Mouse (Mus musculus) spleen, postnatal 4 days (tissue): ENCODE results near the gene Ppid.
A peak's percentile ranks its signal among the peaks of the same experiment; 100 is the strongest.
"Not testable (repeated sequence)": the region's sequence is repeated elsewhere in the genome, so short reads cannot be mapped to it uniquely, and the experiment has no call there.

Source experiments
- DNase-seq, 2 experiments: peaks; one replicate each; pipeline ENCODE4 v3.0.0; 2022; ENCODE audit warnings: low spot score in 2 of 2

Ppid gene

DNA sequence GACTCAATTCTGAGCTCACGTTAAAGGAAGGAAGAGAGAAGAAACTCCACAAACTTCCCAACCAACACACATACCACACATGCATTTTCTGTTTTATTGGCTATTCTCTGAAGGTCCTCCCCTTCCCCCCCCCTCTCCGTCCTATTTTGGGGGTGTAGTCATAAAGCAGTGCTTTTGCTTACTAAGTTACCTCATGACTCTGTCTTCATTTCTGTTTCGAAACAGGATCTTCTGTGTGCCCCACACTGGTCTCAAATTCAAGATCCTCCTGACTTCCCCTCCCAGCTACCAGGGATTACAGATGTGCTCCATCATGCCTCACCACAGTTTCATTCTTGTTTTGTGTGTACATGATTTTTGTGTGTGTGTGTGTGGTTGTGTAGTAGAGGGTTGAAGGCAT, 18.7 kb upstream of the Ppid start:
- DNase-seq, result no peak

DNA sequence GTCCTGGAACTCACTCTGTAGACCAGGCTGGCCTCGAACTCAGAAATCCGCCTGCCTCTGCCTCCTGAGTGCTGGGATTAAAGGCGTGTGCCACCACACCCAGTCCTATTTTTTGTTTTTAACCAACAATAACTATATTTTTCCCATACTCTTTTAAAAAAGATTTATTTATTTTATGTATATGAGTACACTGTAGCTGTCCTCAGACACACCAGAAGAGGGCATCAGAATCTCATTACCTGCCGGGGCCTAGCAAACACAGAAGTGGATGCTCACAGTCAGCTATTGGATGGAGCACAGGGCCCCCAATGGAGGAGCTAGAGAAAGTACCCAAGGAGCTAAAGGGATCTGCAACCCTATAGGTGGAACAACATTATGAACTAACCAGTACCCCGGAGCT, 17.8 kb upstream of the Ppid start:
- not testable (repeated sequence) for DNase-seq

DNA sequence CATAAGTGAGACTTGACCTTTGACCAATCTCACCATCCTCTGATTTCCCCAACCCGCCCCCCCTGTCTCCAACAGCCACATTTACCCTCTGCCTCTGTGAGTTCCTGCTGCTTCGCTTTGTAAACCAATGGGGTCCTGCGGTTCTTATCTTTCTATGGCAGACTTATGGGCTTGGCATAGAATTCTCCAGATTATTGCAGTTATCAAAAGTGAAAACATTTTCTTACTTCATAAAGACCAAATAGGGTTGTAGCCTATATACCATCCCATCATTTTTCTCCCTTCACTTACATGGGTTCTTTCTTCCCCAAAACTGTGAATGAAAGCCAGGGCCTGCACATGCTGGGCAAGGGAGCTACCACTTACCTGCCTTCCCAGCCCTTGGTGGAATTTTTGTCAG, 16.8 kb upstream of the Ppid start:
- no peak for DNase-seq

DNA sequence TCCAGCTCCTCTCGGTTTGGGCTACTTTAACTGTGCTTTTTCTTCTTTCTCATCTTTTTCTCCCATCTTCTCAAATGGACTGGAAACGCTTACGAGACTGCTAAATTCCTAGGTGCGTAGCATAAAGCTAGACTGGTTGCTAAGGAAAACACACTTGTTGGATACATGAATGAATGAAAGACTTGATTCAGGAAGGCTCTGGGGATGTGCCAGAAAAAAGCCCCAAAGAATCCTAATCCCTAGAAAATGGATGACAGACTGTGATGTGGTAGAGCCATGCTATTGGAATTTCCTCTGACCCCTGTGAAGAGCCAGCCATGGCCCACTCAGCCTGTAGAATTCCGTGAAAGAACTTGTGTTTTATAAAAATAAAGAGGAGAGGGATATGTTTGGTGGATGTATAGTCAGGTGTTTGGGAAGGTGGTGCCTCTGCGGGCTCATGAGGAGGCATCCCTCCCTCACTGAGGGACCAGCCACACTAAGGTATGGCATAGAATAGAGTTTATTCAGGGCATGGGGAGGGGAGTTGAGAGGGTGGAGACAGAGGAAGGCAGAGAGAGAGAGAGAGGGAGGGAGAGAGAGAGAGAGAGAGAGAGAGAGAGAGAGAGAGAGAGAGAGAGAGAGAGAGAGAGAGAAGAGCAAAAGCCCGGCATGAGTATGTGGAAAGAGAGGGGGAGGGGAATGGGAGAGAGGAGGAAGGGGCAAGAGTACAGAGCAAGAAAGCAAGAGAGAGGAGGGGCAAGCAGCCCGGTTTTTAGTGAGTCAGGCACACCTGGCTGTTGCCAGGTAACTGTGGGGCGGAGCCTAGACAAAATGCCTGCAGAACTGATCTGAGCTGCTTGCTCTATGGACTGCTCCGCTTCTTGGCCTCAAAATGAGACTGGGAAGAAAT, 15.3 kb upstream of the Ppid start:
- DNase-seq, result no peak

DNA sequence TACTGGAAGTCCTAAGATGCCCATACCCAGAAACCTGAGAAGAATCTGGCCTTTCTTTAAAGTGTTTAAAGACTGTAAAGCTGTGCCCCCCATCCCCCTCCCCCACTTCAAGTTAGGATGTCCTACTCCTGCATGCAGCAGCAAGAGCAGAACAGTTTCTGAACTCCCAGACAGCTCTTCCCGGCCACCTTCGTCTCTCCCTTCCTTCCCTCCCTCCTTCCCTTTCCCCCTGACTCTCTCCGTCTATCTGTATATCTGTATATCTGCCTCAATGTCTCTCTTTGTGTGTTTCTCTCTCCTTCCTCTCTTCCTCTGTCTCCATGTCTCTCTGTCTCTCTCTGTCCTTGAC, 14.7 kb upstream of the Ppid start:
- DNase-seq, result no peak

DNA sequence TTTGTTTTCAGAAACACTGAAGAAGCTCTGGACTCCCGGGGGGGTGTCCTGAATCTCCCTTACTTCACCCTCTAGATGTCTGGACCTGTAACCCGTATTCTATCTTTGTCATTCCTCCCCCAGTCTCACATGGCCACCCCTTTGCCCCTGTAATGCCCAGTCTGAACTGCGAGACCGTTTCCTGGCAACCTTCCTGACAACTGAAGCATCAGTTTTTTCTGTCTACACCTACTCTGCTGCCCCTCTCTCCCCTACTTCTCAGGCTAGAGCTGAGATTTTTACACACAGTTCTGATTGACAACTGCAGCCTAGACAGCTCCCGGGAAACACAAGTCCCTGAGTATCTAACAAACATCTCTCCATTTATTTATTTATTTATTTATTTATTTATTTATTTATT, 14.3 kb upstream of the Ppid start:
- no peak for DNase-seq

DNA sequence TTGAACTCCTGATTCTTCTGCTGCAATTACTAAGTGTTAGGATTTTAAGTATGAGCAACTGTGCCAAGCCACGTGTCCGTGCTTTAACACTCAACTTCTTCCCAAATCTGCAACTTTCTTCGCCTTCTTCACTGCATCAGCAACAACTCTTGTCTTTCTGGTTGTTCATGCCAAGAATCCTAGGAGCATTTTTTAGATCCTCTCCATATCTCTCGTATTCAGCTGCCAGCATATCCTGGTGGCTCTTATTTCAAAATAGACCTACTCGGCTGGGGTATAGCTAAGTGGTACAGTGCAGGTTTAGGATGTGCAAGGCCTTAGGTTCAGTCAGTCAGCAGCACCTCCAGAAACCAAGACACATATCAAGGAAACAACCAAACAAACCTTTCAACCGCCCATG, 13.5 kb upstream of the Ppid start:
- no peak for DNase-seq

DNA sequence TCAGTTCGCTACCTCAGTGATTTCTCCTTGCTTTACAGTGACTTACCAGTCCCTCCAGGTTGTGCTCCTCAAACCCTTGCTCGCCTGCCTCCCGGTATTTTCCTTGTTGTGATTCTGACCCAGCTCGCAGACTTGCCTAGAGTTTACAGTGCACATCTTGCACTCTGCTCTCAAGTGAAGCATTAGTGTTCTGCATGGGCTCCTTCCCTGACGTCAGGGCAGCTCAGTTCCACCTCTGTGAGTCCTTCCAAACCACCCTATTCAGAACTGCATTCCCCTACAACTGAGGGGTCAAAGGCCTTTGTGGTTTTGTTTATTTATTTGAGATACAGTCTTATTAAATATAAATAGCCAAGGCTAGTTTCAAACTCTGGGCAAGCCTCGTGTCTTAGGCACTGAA, 13.0 kb upstream of the Ppid start:
- no peak for DNase-seq

DNA sequence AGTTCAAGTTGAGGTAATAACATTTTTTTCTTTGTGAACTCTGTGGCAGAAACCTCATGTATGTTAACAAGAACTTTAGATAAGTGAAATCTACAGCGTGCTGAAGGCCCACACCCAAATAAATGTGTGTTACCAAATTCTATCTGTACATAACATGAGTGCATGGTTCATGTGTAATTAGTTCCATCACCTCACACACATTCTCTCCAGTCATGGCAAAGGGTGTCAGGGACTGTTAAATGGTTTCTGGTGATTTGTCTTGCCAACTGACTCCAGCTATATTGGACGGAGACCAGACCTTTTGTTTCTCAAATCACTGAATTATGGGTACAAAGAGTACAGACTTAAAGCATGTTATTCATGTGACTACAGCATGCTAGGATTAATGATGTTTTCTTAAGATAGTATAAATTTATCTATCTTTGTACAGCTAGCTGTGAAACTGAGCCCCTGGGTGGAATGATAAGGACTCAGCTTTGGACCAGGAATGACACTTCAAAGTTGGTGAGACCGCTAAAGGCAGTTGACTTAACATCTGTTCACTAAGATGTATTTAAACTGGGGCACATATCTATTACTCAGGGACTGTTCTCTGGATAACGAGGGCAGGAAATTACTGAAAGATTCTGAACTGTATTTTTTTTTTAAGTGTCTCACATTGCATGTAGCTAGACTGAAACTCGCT, 11.1 kb upstream of the Ppid start:
- peak in 1 of 2 experiments; percentile 50 for DNase-seq

DNA sequence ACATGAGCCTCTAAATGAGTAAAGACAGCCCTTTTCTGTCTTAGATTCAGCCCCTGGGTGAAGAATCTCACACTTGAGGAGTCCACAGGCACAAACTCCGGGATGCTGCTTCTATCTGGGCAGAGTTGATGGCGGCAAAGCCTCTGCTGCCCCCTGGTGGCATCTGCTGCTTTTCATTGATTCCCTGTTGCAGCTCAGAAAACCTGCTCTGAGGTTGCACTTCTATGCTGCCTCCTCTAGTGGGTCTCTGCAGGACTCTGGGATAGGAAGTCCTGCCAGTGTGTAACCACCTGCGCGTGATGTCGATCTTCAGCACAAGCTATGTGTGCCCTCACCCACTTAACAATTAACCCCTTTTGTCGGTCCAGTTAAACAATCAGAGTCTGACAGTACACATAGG, 4.3 kb upstream of the Ppid start:
- DNase-seq, result peak; percentile 88 to 95

DNA sequence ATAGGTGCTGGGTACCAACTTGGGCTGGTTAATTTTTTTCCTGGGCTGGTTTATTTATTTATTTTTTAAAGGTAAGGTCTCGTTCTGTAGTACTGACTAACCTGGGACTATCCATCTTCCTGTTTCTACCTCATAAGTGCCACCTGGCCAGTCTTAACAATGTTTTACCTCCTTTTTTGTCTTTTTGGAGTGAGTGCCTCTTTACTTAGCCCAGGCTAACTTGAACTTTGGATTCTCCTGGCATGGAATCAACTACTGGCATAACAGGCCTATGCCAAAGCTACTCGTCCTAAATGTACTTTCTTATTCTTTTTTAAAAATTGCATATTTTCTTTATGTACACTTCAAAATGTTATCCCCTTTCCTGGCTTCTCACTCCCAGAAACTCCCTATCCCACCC, 1.5 kb upstream of the Ppid start:
- DNase-seq, result no peak

DNA sequence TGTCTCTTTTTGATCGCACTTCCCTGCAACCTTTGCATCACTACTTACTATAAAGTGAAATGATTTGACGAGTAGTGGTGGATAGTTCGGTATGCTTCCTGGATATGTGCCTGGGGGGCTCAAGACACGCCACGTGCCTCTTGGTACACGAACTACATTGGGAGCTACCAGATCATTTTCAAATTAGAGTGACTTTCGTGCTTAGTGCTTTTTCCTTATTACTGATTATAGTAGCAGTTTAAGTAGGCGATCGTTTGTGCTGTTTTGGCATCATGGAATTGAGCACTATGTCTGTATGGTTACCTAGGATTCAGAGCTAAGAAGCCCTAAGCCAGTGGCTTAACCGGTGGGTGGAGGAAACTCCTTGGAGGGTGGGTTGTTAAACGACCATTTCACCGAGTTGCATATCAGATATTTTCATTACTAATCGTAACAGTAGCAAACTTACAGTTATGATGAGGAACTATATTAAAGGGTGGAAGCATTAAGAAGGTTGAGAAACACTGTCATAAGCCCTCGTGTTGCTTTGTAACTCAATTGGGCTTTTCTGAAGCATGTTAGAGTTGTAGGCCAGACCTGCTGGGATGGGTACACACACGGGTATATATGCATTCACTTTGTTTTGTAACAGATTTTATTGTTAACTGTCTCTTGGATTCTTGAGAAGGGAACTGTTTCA, 790 bp downstream of the Ppid start:
- DNase-seq, result no peak

DNA sequence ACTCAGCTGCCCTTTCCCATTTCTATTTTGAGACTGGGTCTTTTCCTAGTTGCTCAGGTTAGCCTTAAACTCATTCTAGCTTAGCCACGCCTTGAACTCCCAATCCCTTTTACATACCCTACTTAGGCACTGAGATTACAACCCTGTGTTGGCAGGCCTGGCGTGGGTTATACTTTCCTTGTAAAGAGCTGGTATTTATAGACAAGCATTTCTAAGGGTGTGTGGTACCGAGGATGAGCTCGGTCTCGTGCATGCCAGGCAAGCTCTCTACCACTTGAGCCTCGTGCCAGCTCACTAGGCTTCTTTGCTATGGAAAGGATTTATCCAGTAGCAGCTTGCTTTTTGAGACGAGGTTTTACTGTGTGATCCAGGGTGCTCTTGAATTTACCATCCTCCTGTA, 4.3 kb downstream of the Ppid start:
- DNase-seq, result no peak

DNA sequence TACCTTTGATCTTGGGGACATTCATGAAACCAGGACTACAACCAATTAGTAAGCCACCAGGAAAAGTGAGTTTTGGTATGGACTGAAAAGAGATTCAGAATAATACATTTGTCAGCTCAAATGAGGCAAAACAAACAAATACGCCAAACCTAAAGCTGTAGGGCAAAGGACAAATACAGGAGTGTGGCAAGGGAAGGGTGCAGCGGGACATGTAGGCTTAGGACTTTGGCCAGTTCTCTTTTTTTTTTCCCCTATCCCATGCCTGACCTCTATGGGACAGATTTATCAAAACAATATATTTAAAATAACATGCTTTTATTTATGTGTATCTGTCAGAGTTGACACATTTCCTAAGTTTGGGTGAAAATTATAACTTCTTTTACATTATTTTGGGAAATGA, 18.7 kb downstream of the Ppid start:
- no peak for DNase-seq

DNA sequence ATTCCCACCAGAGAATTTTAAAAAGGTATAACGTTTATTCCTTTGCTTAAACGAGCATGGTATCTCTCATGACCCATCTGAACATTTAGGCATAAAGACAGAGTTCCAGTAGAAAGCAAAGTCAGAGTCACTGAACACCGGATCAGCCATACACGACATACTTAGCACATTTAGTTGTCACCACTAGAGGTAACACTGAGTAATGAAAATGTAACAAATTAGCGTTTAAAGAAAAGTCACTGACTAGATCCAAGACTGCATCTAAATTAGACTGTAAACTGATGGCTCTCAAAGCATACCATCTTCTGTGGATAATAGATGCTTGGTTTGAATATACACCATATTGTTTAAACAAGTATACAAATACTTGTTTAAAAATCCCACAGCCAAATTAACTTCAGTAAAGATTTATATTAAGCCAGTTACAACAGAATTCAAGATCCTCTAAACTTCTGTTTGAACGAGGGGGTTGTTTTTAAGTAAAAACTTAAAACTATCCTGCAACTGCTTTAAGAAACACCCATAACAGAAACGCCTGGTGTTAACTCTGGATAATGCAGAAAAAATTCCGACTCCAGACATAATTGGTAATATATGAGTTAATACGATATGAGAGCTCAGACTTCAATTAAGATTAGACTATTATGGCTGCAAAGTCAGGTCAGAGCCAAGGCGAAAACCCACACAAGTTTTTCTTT, 36.5 kb downstream of the Ppid start:
- DNase-seq, result no peak

DNA sequence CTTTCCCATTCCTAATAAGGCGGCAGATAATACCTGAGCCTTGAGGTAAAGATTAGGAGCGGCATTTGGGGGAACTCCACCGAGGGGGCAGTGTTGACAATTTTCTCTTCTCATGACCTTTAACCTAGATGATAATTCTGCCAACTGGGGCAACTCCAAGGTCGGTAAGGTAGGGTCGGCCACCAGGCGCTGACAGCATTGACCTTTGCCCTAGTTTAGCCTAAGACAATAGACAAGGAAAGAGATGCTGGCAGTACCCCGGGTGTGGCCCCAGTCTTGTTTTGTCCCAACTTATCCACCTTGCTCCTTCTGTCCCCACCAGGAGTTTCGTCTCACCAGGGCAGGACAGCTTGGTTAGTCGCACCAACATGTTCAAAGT, 37.0 kb downstream of the Ppid start:
- no peak for DNase-seq

DNA sequence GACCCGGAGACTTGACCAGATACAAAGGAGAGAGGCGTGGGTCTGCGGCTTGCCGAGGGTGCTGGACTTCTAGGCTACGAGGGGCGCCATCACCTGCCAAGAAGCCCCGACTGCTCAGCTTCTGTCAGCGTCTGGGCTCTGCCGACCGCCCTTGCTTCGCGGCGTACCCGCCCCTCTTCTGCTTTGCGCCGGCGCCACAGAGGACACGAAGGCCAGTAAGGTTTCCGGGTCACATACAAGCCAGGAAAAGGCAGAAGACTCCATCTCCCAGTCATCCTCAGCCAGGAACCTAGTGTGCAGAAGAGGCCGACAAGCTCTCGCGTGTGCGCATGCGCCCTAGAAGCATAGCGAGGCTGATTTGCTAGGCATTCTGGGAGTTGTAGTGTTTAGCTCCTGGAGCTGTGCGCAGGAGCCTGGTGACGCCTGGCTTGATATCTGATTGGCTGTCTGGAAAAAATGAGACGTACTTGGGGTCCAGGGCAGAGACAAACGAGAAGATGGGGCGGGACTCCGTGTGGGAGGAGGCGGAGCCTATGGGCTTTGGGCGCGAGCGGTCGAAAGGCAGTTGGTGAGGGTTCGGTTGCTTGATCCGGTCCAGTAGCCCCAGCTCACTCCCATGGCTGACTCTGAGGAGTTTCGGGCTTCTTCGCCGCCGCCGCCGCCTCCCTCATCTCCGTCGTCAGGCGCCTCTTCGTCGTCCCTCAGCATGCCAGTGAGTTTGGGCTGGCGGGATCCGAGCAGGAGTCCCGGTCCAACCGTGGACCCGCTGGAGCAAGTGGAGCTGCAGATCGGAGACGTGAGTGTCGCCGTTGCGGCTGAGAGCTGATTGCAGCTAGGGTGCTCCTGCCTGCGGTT, 37.6 kb downstream of the Ppid start, which contains the start of gene 4930579G24Rik:
TSS of gene 4930579G24Rik (plus strand) at position 519 of the 855 bp plus-strand sequence.
- peak; percentile 93 to 94 for DNase-seq

DNA sequence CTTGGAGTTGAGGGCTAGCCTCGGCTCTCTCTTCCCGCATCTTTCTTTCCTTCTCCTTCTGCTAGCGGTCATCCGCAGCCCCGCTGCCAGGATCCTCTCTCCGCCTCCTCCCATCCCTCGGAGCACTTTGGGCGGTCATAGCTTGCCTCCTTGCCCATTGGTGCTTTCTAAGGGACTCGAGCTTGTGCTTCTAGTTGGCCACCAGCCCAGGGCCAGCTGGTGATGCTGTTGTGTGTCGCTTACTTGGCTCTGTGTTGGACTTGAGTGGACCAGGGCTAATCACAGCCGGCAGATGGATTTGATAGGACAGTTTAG, 38.2 kb downstream of the Ppid start, which contains the start of gene Etfdh:
TSS of gene Etfdh (minus strand) at position 85 of the 315 bp plus-strand sequence.
- peak in 1 of 2 experiments; percentile 61 for DNase-seq

DNA sequence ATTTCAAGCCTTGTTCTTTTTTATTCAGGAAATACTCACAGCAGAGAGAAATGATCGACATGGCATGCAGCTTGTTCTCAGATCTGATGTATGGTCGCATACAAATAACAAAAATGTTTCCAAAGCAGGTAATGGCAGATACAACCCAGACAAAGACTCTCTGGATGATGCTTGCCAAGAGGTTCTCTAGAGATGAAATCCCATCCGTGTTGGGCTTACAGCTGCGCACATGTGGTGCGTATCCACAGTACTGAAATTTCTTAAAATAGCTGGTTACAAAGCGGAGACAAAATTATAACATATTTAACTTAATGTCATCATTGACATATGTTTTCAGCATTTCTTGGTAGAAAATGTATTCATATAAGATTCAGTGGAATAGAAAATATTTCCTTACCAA, 61.0 kb downstream of the Ppid start:
- DNase-seq, result no peak
